Mouse (Mus musculus) thymus, adult 2 months (tissue): ENCODE data around the gene Fbxl8.

Experiments
- CTCF ChIP-seq: fragments of 200-500 bp; IDR thresholded peaks from 2 replicates; pipeline ENCODE4 v1.5.1; 2012; ENCODE audit warnings: mild to moderate bottlenecking, control low read depth, low read length, moderate library complexity, borderline replicate concordance; ENCODE audit not compliant: control insufficient read depth, poor library complexity, insufficient read depth; ENCODE audit errors: extremely low read depth
- POLR2A ChIP-seq: fragments of 200-500 bp; IDR thresholded peaks from 2 replicates; pipeline ENCODE4 v1.6.1; 2012; ENCODE audit warnings: mild to moderate bottlenecking, low read length, control low read depth, moderate library complexity; ENCODE audit not compliant: control insufficient read depth, poor library complexity, insufficient read depth; ENCODE audit errors: extremely low read depth

DNA sequence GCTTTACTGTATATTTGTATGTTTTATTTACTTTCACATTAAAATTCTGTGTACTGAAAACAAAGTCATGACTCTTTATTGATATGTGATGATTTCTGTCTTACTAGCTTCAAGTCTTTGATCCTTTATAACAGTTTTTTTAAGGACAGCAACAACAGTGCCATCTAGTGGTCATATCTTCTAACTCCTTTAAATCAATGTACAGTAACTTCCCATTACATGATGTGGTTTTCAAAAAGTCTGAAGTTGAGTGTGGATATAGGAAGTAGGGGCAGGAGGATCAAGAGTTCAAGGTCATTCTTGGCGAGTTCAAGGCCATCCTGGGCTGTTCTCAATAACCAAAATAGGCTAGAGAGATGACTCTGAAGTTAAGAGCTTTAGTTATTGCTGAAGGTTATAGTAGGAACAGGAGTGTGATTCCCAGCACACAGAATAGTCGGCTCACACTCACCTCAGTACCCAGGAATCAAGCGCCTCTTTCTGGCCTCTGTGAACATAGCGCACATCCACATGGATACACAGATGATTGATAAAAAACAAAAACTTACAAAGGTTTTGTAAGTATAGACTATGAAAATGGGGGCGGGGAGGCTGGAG lies 46.4 kb upstream of the Fbxl8 start:
- TF ChIP-seq POLR2A (no peak), CTCF (no peak)
